Mouse (Mus musculus): ENCODE measurements around the gene Hsf4. TPM values are rescaled to one million over a fixed set of nuclear protein-coding genes. Genes with fewer than 3 reads are reported as not detected.

Gene Hsf4
- polyA plus RNA-seq, 1 experiment from 2014 or later, result 0.33 TPM

- Histone ChIP-seq H3K36me3 (peaks cover 16% of the 10 kb centered on the region), H3K27me3 (no peaks in the 10 kb centered on the region), H3K27ac (replicated peaks) (peak within 1 kb of the TSS; percentile 79), H3K9me3 (replicated peaks) (no peaks in the 10 kb centered on the region), H3K4me2 (replicated peaks) (peak within 1 kb of the TSS; percentile 85), H3K4me3 (replicated peaks) (peak within 1 kb of the TSS; percentile 99), H3K4me1 (peaks cover 18% of the 10 kb centered on the region), H3K9ac (peak within 1 kb of the TSS; percentile 91; the same call in 1 of the 2 replicates)
- 60% methylated on average over 11 of the region's 11 CpGs for WGBS
- ATAC-seq (ENCODE audit: insufficient number of reproducible peaks, low FRiP score, low TSS enrichment, low read depth), result no peak
Measured at GRCm38 (mm10) chr8:105295895-105296573, 26.4 kb downstream of the Hsf4 start, which contains the start of gene Exoc3l. Exoc3l (minus strand) TSS chr8:105296101.

GRCm38 (mm10) chr8:105297511-105298192 lies 28.1 kb downstream of the Hsf4 start, which contains the start of gene E2f4:
E2f4 (plus strand) TSS chr8:105297663.
- WGBS, result under 1% methylated on average over 58 of the region's 58 CpGs
- Histone ChIP-seq H3K9ac (peak within 1 kb of the TSS; percentile 91), H3K36me3 (peaks cover 31% of the 10 kb centered on the region), H3K4me2 (replicated peaks) (peak within 1 kb of the TSS; percentile 85), H3K27me3 (no peaks in the 10 kb centered on the region), H3K9me3 (replicated peaks) (no peaks in the 10 kb centered on the region), H3K4me1 (peaks cover 18% of the 10 kb centered on the region), H3K4me3 (replicated peaks) (peak within 1 kb of the TSS; percentile 99), H3K27ac (replicated peaks) (peak within 1 kb of the TSS; percentile 79)
- ATAC-seq (ENCODE audit: insufficient number of reproducible peaks, low FRiP score, low TSS enrichment, low read depth), result peak; percentile 84

DNA sequence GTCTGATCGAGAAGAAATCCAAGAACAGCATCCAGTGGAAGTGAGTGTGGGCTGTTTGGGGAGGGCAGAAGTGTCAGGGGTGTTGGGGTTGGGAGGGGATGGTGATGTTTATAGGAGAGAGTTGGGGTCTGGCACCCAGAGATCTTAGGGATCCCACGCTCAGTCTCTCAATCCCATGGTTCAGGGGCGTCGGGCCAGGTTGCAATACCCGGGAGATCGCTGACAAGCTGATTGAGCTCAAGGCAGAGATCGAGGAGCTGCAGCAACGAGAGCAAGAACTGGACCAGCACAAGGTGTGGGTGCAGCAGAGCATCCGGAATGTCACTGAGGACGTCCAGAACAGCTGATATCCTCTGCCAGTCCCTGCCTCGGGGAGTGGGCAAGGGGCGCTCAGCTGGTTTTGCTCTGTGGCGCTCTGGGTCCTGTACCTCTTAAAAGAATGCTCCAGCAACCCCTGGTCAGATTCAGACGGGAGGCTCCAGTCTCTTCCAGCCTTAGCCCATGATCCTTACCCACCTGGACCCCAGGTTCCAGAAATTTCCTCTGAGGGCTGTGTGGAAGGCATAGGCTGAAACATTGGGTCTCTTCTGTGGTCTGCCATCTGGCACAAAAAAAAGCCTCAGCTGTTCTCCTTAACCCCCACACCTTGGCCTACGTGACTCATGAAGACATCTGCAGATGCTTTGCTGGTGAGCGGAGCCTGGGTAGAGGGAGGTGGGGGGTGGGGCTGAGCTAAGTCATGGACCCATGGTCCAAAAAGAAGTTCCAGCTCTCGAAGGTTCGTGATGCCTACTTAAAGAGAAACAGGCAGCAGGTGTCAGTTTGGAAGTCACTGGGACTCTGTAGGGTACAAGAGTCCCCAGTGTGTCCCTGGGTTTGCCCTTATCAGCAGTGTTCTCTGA lies 29.0 kb downstream of the Hsf4 start:
- H3K27me3 ChIP-seq, result no peaks in the 10 kb centered on the region
- peak overlapping the region; percentile 99 for H3K4me3 ChIP-seq (replicated peaks)
- H3K4me1 ChIP-seq, result peaks cover 18% of the 10 kb centered on the region
- H3K4me2 ChIP-seq (replicated peaks), result peak overlapping the region; percentile 85
- no peak overlapping the region for H3K27ac ChIP-seq (replicated peaks)
- ATAC-seq (ENCODE audit: insufficient number of reproducible peaks, low FRiP score, low TSS enrichment, low read depth), result no peak
- H3K9me3 ChIP-seq (replicated peaks), result no peaks in the 10 kb centered on the region
- peak overlapping the region; percentile 91 for H3K9ac ChIP-seq
- H3K36me3 ChIP-seq, result peaks cover 40% of the 10 kb centered on the region
- 50% methylated on average over 18 of the region's 18 CpGs for WGBS

DNA sequence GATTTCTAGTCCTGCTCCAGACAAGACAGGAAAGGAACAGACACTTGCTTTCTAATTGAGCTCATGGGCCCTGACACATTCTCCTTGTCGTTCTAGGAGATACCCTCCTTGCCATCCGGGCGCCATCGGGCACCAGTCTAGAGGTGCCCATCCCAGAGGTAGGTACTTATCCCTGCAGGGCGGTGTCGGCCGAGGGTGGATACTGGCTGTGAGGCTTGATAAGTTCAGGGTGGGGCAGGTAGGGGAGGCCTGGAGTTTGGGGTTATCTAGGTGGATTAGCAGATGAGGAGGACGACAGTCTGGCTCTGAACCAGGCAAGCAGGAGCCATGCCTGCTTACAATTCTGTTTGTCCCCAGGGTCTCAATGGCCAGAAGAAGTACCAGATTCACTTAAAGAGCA lies 30.4 kb downstream of the Hsf4 start:
- no peaks in the 10 kb centered on the region for H3K9me3 ChIP-seq (replicated peaks)
- 91% methylated on average over 8 of the region's 8 CpGs for WGBS
- H3K36me3 ChIP-seq, result peaks cover 50% of the 10 kb centered on the region
- H3K4me2 ChIP-seq (replicated peaks), result no peak overlapping the region
- H3K27ac ChIP-seq (replicated peaks), result no peak overlapping the region
- ATAC-seq (ENCODE audit: insufficient number of reproducible peaks, low FRiP score, low TSS enrichment, low read depth), result no peak
- H3K9ac ChIP-seq, result no peak overlapping the region
- no peak overlapping the region for H3K4me3 ChIP-seq (replicated peaks)
- peaks cover 29% of the 10 kb centered on the region for H3K4me1 ChIP-seq
- H3K27me3 ChIP-seq, result no peaks in the 10 kb centered on the region

- 80% methylated on average over 8 of the region's 8 CpGs for WGBS
- Histone ChIP-seq H3K9me3 (replicated peaks) (no peaks in the 10 kb centered on the region), H3K27me3 (no peaks in the 10 kb centered on the region), H3K9ac (no peak overlapping the region), H3K27ac (replicated peaks) (no peak overlapping the region), H3K4me2 (replicated peaks) (no peak overlapping the region), H3K4me1 (peaks cover 36% of the 10 kb centered on the region), H3K4me3 (replicated peaks) (no peak overlapping the region), H3K36me3 (peaks cover 61% of the 10 kb centered on the region)
- ATAC-seq (ENCODE audit: insufficient number of reproducible peaks, low FRiP score, low TSS enrichment, low read depth), result no peak
Measured at GRCm38 (mm10) chr8:105303396-105303795, 33.8 kb downstream of the Hsf4 start.

DNA sequence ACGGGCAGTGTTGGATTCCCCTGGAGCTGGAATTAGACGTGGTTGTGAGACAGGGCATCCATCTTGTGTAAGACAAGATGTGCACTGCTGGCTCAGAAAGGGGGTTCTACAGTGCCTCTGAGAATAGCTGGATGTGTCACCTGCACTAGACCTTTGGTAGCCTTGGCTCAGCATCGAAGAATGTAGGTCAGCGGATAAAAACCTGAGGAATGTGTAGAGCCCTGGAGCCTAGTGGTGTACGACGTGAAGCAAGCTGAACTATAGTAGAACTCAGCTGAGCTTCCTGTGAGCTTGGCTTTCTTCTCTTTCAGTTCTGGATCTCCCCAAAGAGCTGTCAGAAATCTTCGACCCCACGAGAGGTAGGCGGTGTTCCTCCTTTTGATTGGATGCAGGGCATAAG lies 34.3 kb downstream of the Hsf4 start:
- peak overlapping the region; percentile 87; the same call in 1 of the 2 replicates for H3K27ac ChIP-seq (replicated peaks)
- peaks cover 31% of the 10 kb centered on the region for H3K4me1 ChIP-seq
- no peak overlapping the region for H3K4me2 ChIP-seq (replicated peaks)
- H3K27me3 ChIP-seq, result no peaks in the 10 kb centered on the region
- no peaks in the 10 kb centered on the region for H3K9me3 ChIP-seq (replicated peaks)
- H3K9ac ChIP-seq, result no peak overlapping the region
- ATAC-seq (ENCODE audit: insufficient number of reproducible peaks, low FRiP score, low TSS enrichment, low read depth), result no peak
- 77% methylated on average over 9 of the region's 9 CpGs for WGBS
- H3K36me3 ChIP-seq, result peaks cover 66% of the 10 kb centered on the region
- H3K4me3 ChIP-seq (replicated peaks), result no peak overlapping the region

- Histone ChIP-seq H3K27me3 (no peaks in the 10 kb centered on the region), H3K4me3 (replicated peaks) (no peak overlapping the region), H3K9me3 (replicated peaks) (no peaks in the 10 kb centered on the region), H3K4me1 (peaks cover 29% of the 10 kb centered on the region), H3K4me2 (replicated peaks) (0 out of 2 replicates have a peak overlapping the region, but pooled peaks have one; percentile 2), H3K36me3 (peaks cover 71% of the 10 kb centered on the region), H3K9ac (no peak overlapping the region), H3K27ac (replicated peaks) (peak overlapping the region; percentile 87)
- WGBS, result 44% methylated on average over 9 of the region's 9 CpGs
- 0 out of 2 replicates have a peak, but pooled peaks have one; percentile 15 for ATAC-seq (ENCODE audit: insufficient number of reproducible peaks, low FRiP score, low TSS enrichment, low read depth)
Measured at GRCm38 (mm10) chr8:105304325-105305210, 35.0 kb downstream of the Hsf4 start.

GRCm38 (mm10) chr8:105305211-105306145 lies 35.9 kb downstream of the Hsf4 start, which contains the start of gene Elmo3:
Elmo3 (plus strand) TSS chr8:105305601.
- Histone ChIP-seq H3K9ac (peak within 1 kb of the TSS; percentile 47), H3K9me3 (replicated peaks) (no peaks in the 10 kb centered on the region), H3K4me3 (replicated peaks) (peak within 1 kb of the TSS; percentile 46), H3K4me1 (peaks cover 29% of the 10 kb centered on the region), H3K4me2 (replicated peaks) (peak within 1 kb of the TSS; percentile 74), H3K36me3 (peaks cover 71% of the 10 kb centered on the region), H3K27me3 (no peaks in the 10 kb centered on the region), H3K27ac (replicated peaks) (peak within 1 kb of the TSS; percentile 87)
- ATAC-seq (ENCODE audit: insufficient number of reproducible peaks, low FRiP score, low TSS enrichment, low read depth), result peak; percentile 79
- 3% methylated on average over 27 of the region's 30 CpGs for WGBS

DNA sequence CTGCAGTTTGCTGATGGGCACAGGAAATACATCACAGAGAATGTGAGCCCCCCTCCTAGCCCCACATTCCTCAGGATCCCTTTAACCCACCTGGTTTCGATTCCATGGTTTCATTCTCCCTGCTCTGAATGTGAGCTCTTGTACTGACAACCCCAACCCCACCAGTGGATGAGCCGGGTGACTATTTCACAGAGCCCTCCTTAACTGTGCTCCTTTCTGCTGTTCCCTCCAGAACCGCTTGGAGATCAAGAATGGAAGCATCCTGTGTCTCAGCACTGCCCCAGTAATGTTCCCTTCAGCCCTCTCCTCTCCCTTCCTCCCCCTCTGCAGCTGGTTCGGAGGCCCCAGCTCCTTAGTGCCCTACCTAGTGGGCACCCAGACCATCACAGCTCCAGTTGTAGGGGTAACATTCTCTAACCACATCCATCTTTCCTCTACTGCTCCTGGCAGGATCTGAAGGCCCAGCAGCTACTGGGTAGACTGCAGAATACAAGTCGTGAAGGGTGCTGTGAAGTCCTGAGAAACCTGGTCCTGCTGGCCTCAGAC lies 36.6 kb downstream of the Hsf4 start:
- no peaks in the 10 kb centered on the region for H3K9me3 ChIP-seq (replicated peaks)
- H3K9ac ChIP-seq, result peak overlapping the region; percentile 47
- peak overlapping the region; percentile 74 for H3K4me2 ChIP-seq (replicated peaks)
- peak overlapping the region; percentile 87; the same call in 1 of the 2 replicates for H3K27ac ChIP-seq (replicated peaks)
- H3K4me1 ChIP-seq, result peaks cover 29% of the 10 kb centered on the region
- H3K36me3 ChIP-seq, result peaks cover 69% of the 10 kb centered on the region
- ATAC-seq (ENCODE audit: insufficient number of reproducible peaks, low FRiP score, low TSS enrichment, low read depth), result peak; percentile 22; the same call in 1 of the 2 replicates
- 34% methylated on average over 5 of the region's 5 CpGs for WGBS
- peak overlapping the region; percentile 46 for H3K4me3 ChIP-seq (replicated peaks)
- H3K27me3 ChIP-seq, result no peaks in the 10 kb centered on the region

Measured in embryonic facial prominence, embryonic 15.5 days (tissue).